Mouse (Mus musculus): Measurements from ENCODE around the gene Krt2. TPM values are rescaled to one million over a fixed set of nuclear protein-coding genes. Genes with fewer than 3 reads are reported as not detected.

Gene Krt2
- polyA plus RNA-seq (2012; rRNA removed), result not detected in 2 replicates

GRCm38 (mm10) chr15:101817875-101818274 lies at the start of gene Krt2:
Krt2 (minus strand) TSS chr15:101818169.
- 67% methylated on average over 16 of the region's 16 CpGs for WGBS
- Histone ChIP-seq H3K4me3 (replicated peaks; ENCODE audit: extremely low read depth, low read depth, low read length) (no peak within 1 kb of the TSS), H3K4me1 (ENCODE audit: control insufficient read depth, insufficient read depth, low read length) (no peaks in the 10 kb centered on the region)
- no peak for TF ChIP-seq POLR2A (IDR thresholded peaks at IDR 0.05; ENCODE audit: borderline replicate concordance, extremely low read depth, low read depth, low read length)
- no peak for TF ChIP-seq CTCF (IDR thresholded peaks at IDR 0.05; ENCODE audit: insufficient read depth, low read length)
- DNase-seq, result no peak

- no peak overlapping the region for H3K4me3 ChIP-seq (replicated peaks; ENCODE audit: extremely low read depth, low read depth, low read length)
- H3K4me1 ChIP-seq (ENCODE audit: control insufficient read depth, insufficient read depth, low read length), result no peaks in the 10 kb centered on the region
- 75% methylated on average over 7 of the region's 7 CpGs for WGBS
- DNase-seq, result no peak
- TF ChIP-seq POLR2A (IDR thresholded peaks at IDR 0.05; ENCODE audit: borderline replicate concordance, extremely low read depth, low read depth, low read length) (no peak), CTCF (IDR thresholded peaks at IDR 0.05; ENCODE audit: insufficient read depth, low read length) (no peak)
These were observed 48.8 kb upstream of the Krt2 start for GRCm38 (mm10) chr15:101866754-101867153.

GRCm38 (mm10) chr15:101860421-101861130 lies 42.6 kb upstream of the Krt2 start:
- no peaks in the 10 kb centered on the region for H3K4me1 ChIP-seq (ENCODE audit: control insufficient read depth, insufficient read depth, low read length)

DNA sequence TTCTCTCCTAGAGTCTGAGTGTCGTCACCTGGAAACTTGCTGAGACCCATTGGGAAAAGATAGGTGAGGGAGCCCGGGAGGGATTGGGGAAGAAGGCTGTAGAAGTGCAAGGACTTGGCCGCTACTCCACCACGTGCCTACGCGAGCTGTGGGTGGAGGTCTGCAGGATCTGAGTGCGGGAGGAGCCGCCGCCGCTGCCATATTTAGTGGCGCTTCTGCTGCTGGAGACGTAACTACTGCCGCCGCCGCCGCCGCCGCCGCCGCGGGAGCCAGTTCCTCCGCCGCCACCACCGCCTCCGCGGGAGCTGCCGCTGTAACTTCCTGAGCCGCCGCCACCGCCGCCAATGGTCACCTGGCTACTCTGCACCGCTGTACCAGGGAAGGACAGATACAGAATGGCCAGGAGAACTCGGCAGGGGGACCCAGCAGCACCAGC lies 41.8 kb upstream of the Krt2 start:
- Histone ChIP-seq H3K4me3 (replicated peaks; ENCODE audit: extremely low read depth, low read depth, low read length) (peak overlapping the region; percentile 22), H3K4me1 (ENCODE audit: control insufficient read depth, insufficient read depth, low read length) (no peaks in the 10 kb centered on the region)
- TF ChIP-seq CTCF (IDR thresholded peaks at IDR 0.05; ENCODE audit: insufficient read depth, low read length) (no peak), POLR2A (IDR thresholded peaks at IDR 0.05; ENCODE audit: borderline replicate concordance, extremely low read depth, low read depth, low read length) (no peak)
- peak; percentile 41 for DNase-seq
- under 1% methylated on average over 33 of the region's 33 CpGs for WGBS

More at GRCm38 (mm10) chr15:101860421-101861130, 42.6 kb upstream of the Krt2 start:
- no peak overlapping the region for H3K4me3 ChIP-seq (replicated peaks; ENCODE audit: extremely low read depth, low read depth, low read length)
- 61% methylated on average over 13 of the region's 13 CpGs for WGBS
- DNase-seq, result no peak
- no peak for TF ChIP-seq CTCF (IDR thresholded peaks at IDR 0.05; ENCODE audit: insufficient read depth, low read length)
- no peak for TF ChIP-seq POLR2A (IDR thresholded peaks at IDR 0.05; ENCODE audit: borderline replicate concordance, extremely low read depth, low read depth, low read length)

- DNase-seq, result no peak
- Histone ChIP-seq H3K4me1 (ENCODE audit: control insufficient read depth, insufficient read depth, low read length) (no peaks in the 10 kb centered on the region), H3K4me3 (replicated peaks; ENCODE audit: extremely low read depth, low read depth, low read length) (no peak overlapping the region)
- WGBS, result 13% methylated on average over 11 of the region's 11 CpGs
- TF ChIP-seq CTCF (IDR thresholded peaks at IDR 0.05; ENCODE audit: insufficient read depth, low read length), result no peak
- TF ChIP-seq POLR2A (IDR thresholded peaks at IDR 0.05; ENCODE audit: borderline replicate concordance, extremely low read depth, low read depth, low read length), result no peak
These were observed 40.9 kb upstream of the Krt2 start for GRCm38 (mm10) chr15:101858673-101859425.

DNA sequence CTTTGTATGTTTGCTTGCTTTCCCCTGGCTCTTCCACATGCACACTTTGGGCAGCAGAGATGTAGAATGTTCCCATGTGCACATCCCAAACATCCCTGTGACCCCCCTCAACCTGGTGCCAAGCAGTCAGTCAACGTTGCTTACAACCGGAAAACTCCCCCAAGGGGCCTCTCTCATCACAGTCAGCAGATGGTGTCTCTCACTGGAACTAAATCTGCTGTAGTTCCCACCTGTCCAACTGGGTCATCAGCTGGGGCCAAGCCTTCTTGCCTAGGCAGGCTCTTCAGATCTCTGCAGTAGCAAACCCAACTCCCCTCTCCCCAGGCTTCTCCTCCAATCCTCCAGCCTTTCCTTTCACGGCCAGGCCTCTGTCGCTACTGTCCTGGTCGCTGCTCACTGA lies 38.7 kb upstream of the Krt2 start:
- no peak for DNase-seq
- Histone ChIP-seq H3K4me3 (replicated peaks; ENCODE audit: extremely low read depth, low read depth, low read length) (no peak overlapping the region), H3K4me1 (ENCODE audit: control insufficient read depth, insufficient read depth, low read length) (no peaks in the 10 kb centered on the region)
- WGBS, result 51% methylated on average over 5 of the region's 5 CpGs
- TF ChIP-seq CTCF (IDR thresholded peaks at IDR 0.05; ENCODE audit: insufficient read depth, low read length), result no peak
- no peak for TF ChIP-seq POLR2A (IDR thresholded peaks at IDR 0.05; ENCODE audit: borderline replicate concordance, extremely low read depth, low read depth, low read length)

DNA sequence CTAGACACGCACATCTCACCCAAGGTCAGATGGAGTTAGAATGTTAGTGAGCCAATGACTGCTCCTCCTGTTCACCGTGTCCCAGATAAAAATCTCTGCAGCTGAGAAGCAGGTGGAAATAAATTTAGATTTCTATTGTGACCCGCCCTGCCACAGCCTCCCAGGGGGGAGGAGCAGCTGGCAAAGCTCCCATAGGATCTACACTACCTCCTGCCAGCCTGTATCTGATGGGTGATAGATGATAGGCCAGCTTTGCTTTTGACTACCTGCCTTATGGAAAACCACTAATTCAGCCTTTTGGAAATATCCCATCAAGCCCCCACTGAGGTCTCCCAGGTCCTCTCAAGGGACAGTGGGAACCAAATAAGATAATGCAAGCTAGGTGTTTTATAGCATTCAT lies 37.8 kb upstream of the Krt2 start:
- 53% methylated on average over 3 of the region's 3 CpGs for WGBS
- TF ChIP-seq CTCF (IDR thresholded peaks at IDR 0.05; ENCODE audit: insufficient read depth, low read length), result no peak
- no peak for TF ChIP-seq POLR2A (IDR thresholded peaks at IDR 0.05; ENCODE audit: borderline replicate concordance, extremely low read depth, low read depth, low read length)
- no peak overlapping the region for H3K4me3 ChIP-seq (replicated peaks; ENCODE audit: extremely low read depth, low read depth, low read length)
- no peaks in the 10 kb centered on the region for H3K4me1 ChIP-seq (ENCODE audit: control insufficient read depth, insufficient read depth, low read length)
- no peak for DNase-seq

DNA sequence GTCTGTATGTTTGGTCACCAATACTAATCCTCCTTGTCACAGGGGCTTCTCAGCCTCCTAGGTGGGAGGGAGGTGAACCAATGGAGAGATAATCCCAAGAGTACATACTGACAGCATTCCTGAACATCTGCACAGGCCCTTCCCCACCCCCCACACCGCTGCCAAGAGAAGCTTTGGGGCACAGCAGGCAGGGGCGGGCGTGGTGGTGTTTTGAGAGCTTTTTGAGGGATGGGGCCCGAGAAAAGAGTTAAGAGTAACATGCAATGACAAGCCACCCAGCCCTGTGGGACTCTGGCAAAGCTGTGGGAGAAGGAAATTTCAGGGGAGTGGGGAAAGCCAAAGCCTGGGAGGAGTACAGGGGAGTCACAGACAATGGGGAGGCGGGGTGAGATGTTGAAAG lies 36.3 kb upstream of the Krt2 start:
- TF ChIP-seq POLR2A (IDR thresholded peaks at IDR 0.05; ENCODE audit: borderline replicate concordance, extremely low read depth, low read depth, low read length), result no peak
- no peak for TF ChIP-seq CTCF (IDR thresholded peaks at IDR 0.05; ENCODE audit: insufficient read depth, low read length)
- Histone ChIP-seq H3K4me1 (ENCODE audit: control insufficient read depth, insufficient read depth, low read length) (no peaks in the 10 kb centered on the region), H3K4me3 (replicated peaks; ENCODE audit: extremely low read depth, low read depth, low read length) (no peak overlapping the region)
- 11% methylated on average over 5 of the region's 5 CpGs for WGBS
- no peak for DNase-seq

DNA sequence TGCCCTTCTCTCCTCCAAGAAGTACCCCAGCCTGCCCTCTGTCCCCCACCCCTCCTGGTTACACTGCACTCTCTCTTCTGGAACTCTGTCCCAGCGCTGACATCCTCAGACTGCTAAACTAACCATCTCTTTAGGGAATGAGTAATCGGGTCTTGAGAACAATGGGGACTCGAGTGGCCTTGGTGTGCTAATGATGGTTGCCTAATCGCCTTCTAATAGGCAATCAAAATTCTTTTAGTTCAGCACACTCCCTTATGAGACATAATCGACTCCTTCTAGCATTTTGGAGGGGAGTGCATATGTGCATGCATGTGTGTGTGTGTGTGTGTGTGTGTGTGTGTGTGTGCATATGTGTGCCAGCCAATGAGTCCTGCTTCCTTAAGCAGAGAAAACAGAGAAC lies 34.6 kb upstream of the Krt2 start:
- no peak overlapping the region for H3K4me3 ChIP-seq (replicated peaks; ENCODE audit: extremely low read depth, low read depth, low read length)
- DNase-seq, result no peak
- 29% methylated on average over 5 of the region's 5 CpGs for WGBS
- TF ChIP-seq CTCF (IDR thresholded peaks at IDR 0.05; ENCODE audit: insufficient read depth, low read length) (no peak), POLR2A (IDR thresholded peaks at IDR 0.05; ENCODE audit: borderline replicate concordance, extremely low read depth, low read depth, low read length) (no peak)
- H3K4me1 ChIP-seq (ENCODE audit: control insufficient read depth, insufficient read depth, low read length), result no peaks in the 10 kb centered on the region
